Mouse (Mus musculus) small intestine, adult 2 months (tissue): Measurements from ENCODE around the gene Vwa1.

Source experiments
- CTCF ChIP-seq: fragments of 200-500 bp; IDR thresholded peaks from 2 replicates; pipeline ENCODE4 v1.5.1; 2012; ENCODE audit warnings: low read depth, mild to moderate bottlenecking, control low read depth, inconsistent platforms, low read length, moderate library complexity, mixed read lengths; ENCODE audit not compliant: insufficient replicate concordance, insufficient read length; ENCODE audit errors: extremely low read depth
- POLR2A ChIP-seq: fragments of 200-500 bp; IDR thresholded peaks from 2 replicates; pipeline ENCODE4 v1.6.1; 2012; ENCODE audit warnings: low read depth, mild to moderate bottlenecking, control low read depth, inconsistent platforms, low read length, moderate library complexity

- TF ChIP-seq POLR2A (no peak), CTCF (no peak)
Observed at GRCm38 (mm10) chr4:155739152-155739551, 35.3 kb downstream of the Vwa1 start.
